10 mouse cellular contexts compared by ENCODE assay signal in genomic region chr10:63060406-63060805, GRCm38 (mm10). TPM values are rescaled to one million over a fixed set of nuclear protein-coding genes. Genes with fewer than 3 reads are reported as not detected.
A peak's percentile ranks its signal among the peaks of the same experiment; 100 is the strongest.
DNase-seq lines count a peak whose midpoint lies in the region; ATAC-seq and TF ChIP-seq lines count a peak whose summit lies in the region.
"Had no signal": no experiment of that assay in that cellular context is flagged by ENCODE, and none has a peak within 500 bp of the region (broad histone marks: within the 10 kb centered on the region; RNA-seq: fewer than 3 reads in every experiment).

No protein-coding gene starts in this region.

- no peak for TF ChIP-seq CTCF in heart, adult 2 months (IDR thresholded peaks at IDR 0.05)
- TF ChIP-seq CTCF in stomach, postnatal 0 days (IDR thresholded peaks at IDR 0.05; ENCODE audit: low read depth) = no peak

- no peak overlapping the region for H3K4me2 ChIP-seq in heart, embryonic 11.5 days
- no peak overlapping the region for H3K4me2 ChIP-seq in liver, embryonic 15.5 days
- H3K4me2 ChIP-seq in stomach, postnatal 0 days (replicated peaks; ENCODE audit: low read depth) = no peak overlapping the region

- ATAC-seq in heart, embryonic 11.5 days (replicated peaks; ENCODE audit: insufficient number of reproducible peaks, low FRiP score, low TSS enrichment) = no peak
- peak; percentile 28 for ATAC-seq in liver, embryonic 15.5 days (ENCODE audit: insufficient read depth)
- ATAC-seq in stomach, postnatal 0 days (ENCODE audit: low FRiP score, low TSS enrichment) = peak; percentile 68

- no peaks in the 10 kb centered on the region for H3K79me2 ChIP-seq in heart, adult 2 months (replicated peaks; ENCODE audit: control insufficient read depth, insufficient read depth, low read length)

- H3K9me3 ChIP-seq in heart, embryonic 11.5 days (replicated peaks; ENCODE audit: control insufficient read depth, low read length) = no peaks in the 10 kb centered on the region
- H3K9me3 ChIP-seq in liver, embryonic 15.5 days (replicated peaks) = no peaks in the 10 kb centered on the region
- no peaks in the 10 kb centered on the region for H3K9me3 ChIP-seq in stomach, postnatal 0 days (ENCODE audit: control insufficient read depth, low read length)

- intact Hi-C loops in heart, adult 2 months (cut with DNase I) = no loop called here
- intact Hi-C loops in heart, postnatal 36 days (cut with DNase I) = no loop called here

- no peaks in the 10 kb centered on the region for H3K27me3 ChIP-seq in heart, adult 2 months (ENCODE audit: control insufficient read depth, insufficient read depth, low read length)
- peaks cover 4% of the 10 kb centered on the region; the same call in 1 of the 2 replicates for H3K27me3 ChIP-seq in heart, embryonic 11.5 days (ENCODE audit: control insufficient read depth, insufficient read depth, low read length)
- no peaks in the 10 kb centered on the region for H3K27me3 ChIP-seq in liver, embryonic 15.5 days
- no peaks in the 10 kb centered on the region for H3K27me3 ChIP-seq in stomach, postnatal 0 days (ENCODE audit: control insufficient read depth, insufficient read depth, low read length)

- 31% methylated on average over 11 of the region's 11 CpGs for WGBS in heart, adult 2 months
- 64% methylated on average over 11 of the region's 11 CpGs for WGBS in heart, embryonic 11.5 days (ENCODE audit: insufficient replicate concordance)
- 58% methylated on average over 11 of the region's 11 CpGs for WGBS in liver, embryonic 15.5 days (ENCODE audit: insufficient replicate concordance)
- 42% methylated on average over 11 of the region's 11 CpGs for WGBS in stomach, postnatal 0 days

- TF ChIP-seq POLR2A in heart, adult 2 months (IDR thresholded peaks at IDR 0.05; ENCODE audit: insufficient read depth, low read depth, low read length) = no peak

- peak; percentile 60 for DNase-seq in heart, adult 2 months
- DNase-seq in heart, postnatal 36 days = peak; percentile 40 to 42
- peak; percentile 81 for DNase-seq in stomach, postnatal 0 days (ENCODE audit: low spot score)
- no peak for DNase-seq in layer of hippocampus, adult 8-10 months (ENCODE audit: low spot score in 2 of 2)
- DNase-seq in natural killer cell, adult 2 months (ENCODE audit: low spot score in 2 of 2) = no peak
- no peak for DNase-seq in spleen, adult 12 weeks (ENCODE audit: low spot score)
- DNase-seq: left cerebral cortex, postnatal 4 days had no signal

- peak; percentile 31; the same call in 1 of the 2 replicates for TF ChIP-seq EP300 in heart, adult 2 months (IDR thresholded peaks at IDR 0.05; ENCODE audit: insufficient read depth, low read depth, low read length)
- TF ChIP-seq EP300 in stomach, postnatal 0 days (optimal IDR thresholded peaks at IDR 0.05) = no peak

- H3K4me1 ChIP-seq in heart, adult 2 months (ENCODE audit: control insufficient read depth, insufficient read depth, low read length) = peaks cover 2% of the 10 kb centered on the region; the same call in 1 of the 2 replicates
- H3K4me1 ChIP-seq in heart, embryonic 11.5 days (ENCODE audit: control insufficient read depth, insufficient read depth, low read length) = no peaks in the 10 kb centered on the region
- peaks cover 8% of the 10 kb centered on the region; the same call in 1 of the 2 replicates for H3K4me1 ChIP-seq in liver, embryonic 15.5 days (replicated peaks)
- H3K4me1 ChIP-seq in stomach, postnatal 0 days (replicated peaks; ENCODE audit: control insufficient read depth, insufficient read depth) = no peaks in the 10 kb centered on the region; the same call in 1 of the 2 replicates

- peak overlapping the region; percentile 81 for H3K27ac ChIP-seq in heart, adult 2 months
- H3K27ac ChIP-seq in heart, embryonic 11.5 days (ENCODE audit: low read depth, low read length) = no peak overlapping the region
- H3K27ac ChIP-seq in liver, embryonic 15.5 days (replicated peaks) = peak overlapping the region; percentile 77
- 0 out of 2 replicates have a peak overlapping the region, but pooled peaks have one; percentile 18 for H3K27ac ChIP-seq in stomach, postnatal 0 days (replicated peaks)

- no peaks in the 10 kb centered on the region for H3K36me3 ChIP-seq in heart, adult 2 months (ENCODE audit: control insufficient read depth, insufficient read depth, low read length)
- no peaks in the 10 kb centered on the region for H3K36me3 ChIP-seq in heart, embryonic 11.5 days (ENCODE audit: control insufficient read depth, insufficient read depth, low read length)
- no peaks in the 10 kb centered on the region for H3K36me3 ChIP-seq in liver, embryonic 15.5 days (replicated peaks)
- H3K36me3 ChIP-seq in stomach, postnatal 0 days (ENCODE audit: control insufficient read depth, insufficient read depth, low read length) = no peaks in the 10 kb centered on the region

- H3K4me3 ChIP-seq in heart, adult 2 months = no peak overlapping the region
- no peak overlapping the region for H3K4me3 ChIP-seq in heart, embryonic 11.5 days (ENCODE audit: low read depth, low read length)
- H3K4me3 ChIP-seq in liver, embryonic 15.5 days (replicated peaks) = no peak overlapping the region
- H3K4me3 ChIP-seq in stomach, postnatal 0 days (ENCODE audit: low read depth, low read length) = no peak overlapping the region

- no peak overlapping the region for H3K9ac ChIP-seq in heart, adult 2 months (ENCODE audit: low read depth, low read length)
- no peak overlapping the region for H3K9ac ChIP-seq in heart, embryonic 11.5 days (ENCODE audit: low read depth, low read length)
- no peak overlapping the region for H3K9ac ChIP-seq in liver, embryonic 15.5 days
- no peak overlapping the region for H3K9ac ChIP-seq in stomach, postnatal 0 days (ENCODE audit: low read length)

RNA-seq across cellular contexts. Expression of gene Pbld1, which starts 0.4 kb away (rescaled TPM):
- 1 to 10 TPM in 1 of 2 experiments, under 1 TPM in 1; 0.89 to 1.5 TPM for total RNA-seq in heart, adult 2 months (2021)
- 1.0 and 1.2 TPM in 2 replicates for polyA plus RNA-seq in heart, adult 2 months (2012; rRNA removed)
- 0.38 and 1.1 TPM in 2 replicates for polyA plus RNA-seq in heart, embryonic 11.5 days (2014; fragmentation: Nextera tagmentation; extraction: Ambion mirVana)
- total RNA-seq in heart, postnatal 36 days (2021) = 1 to 10 TPM; 1.8 to 2.3 TPM
- polyA plus RNA-seq in liver, embryonic 15.5 days (2015; fragmentation: Nextera tagmentation; extraction: Ambion mirVana) = 17.9 and 27.8 TPM in 2 replicates
- 1.2 TPM in 2 replicates for polyA plus RNA-seq in stomach, postnatal 0 days (2015; fragmentation: Nextera tagmentation; extraction: Ambion mirVana)
- total RNA-seq in layer of hippocampus, adult 8-10 months (2022) = under 1 TPM; 0.20 to 0.68 (median 0.49) TPM

RNA-seq across cellular contexts. Expression of gene Pbld2, which starts 36.3 kb away (rescaled TPM):
- total RNA-seq in heart, adult 2 months (2021) = 1 to 10 TPM; 7.6 to 9.9 TPM
- 0.98 and 2.1 TPM in 2 replicates for polyA plus RNA-seq in heart, adult 2 months (2012; rRNA removed)
- 0.67 and 0.70 TPM in 2 replicates for polyA plus RNA-seq in heart, embryonic 11.5 days (2014; fragmentation: Nextera tagmentation; extraction: Ambion mirVana)
- total RNA-seq in heart, postnatal 36 days (2021) = 1 to 10 TPM; 6.9 to 7.3 TPM
- 3.4 and 4.4 TPM in 2 replicates for polyA plus RNA-seq in liver, embryonic 15.5 days (2015; fragmentation: Nextera tagmentation; extraction: Ambion mirVana)
- polyA plus RNA-seq in stomach, postnatal 0 days (2015; fragmentation: Nextera tagmentation; extraction: Ambion mirVana) = 14.6 and 15.0 TPM in 2 replicates
- total RNA-seq in layer of hippocampus, adult 8-10 months (2022) = 1 to 10 TPM; 2.3 to 3.3 (median 2.9) TPM

RNA-seq across cellular contexts. Expression of gene Hnrnph3, which starts 36.4 kb away (rescaled TPM):
- 10 to 100 TPM; 33.5 to 34.5 TPM for total RNA-seq in heart, adult 2 months (2021)
- polyA plus RNA-seq in heart, adult 2 months (2012; rRNA removed) = 18.0 and 36.8 TPM in 2 replicates
- 50.5 and 51.2 TPM in 2 replicates for polyA plus RNA-seq in heart, embryonic 11.5 days (2014; fragmentation: Nextera tagmentation; extraction: Ambion mirVana)
- total RNA-seq in heart, postnatal 36 days (2021) = 10 to 100 TPM; 30.7 to 33.2 TPM
- 21.0 and 21.7 TPM in 2 replicates for polyA plus RNA-seq in liver, embryonic 15.5 days (2015; fragmentation: Nextera tagmentation; extraction: Ambion mirVana)
- polyA plus RNA-seq in stomach, postnatal 0 days (2015; fragmentation: Nextera tagmentation; extraction: Ambion mirVana) = 24.9 and 26.4 TPM in 2 replicates
- 10 to 100 TPM; 49.0 to 58.9 (median 57.1) TPM for total RNA-seq in layer of hippocampus, adult 8-10 months (2022)

RNA-seq across cellular contexts. Expression of gene Atoh7, which starts 39.0 kb away (rescaled TPM):
- total RNA-seq in heart, adult 2 months (2021) = not detected
- not detected in 2 replicates for polyA plus RNA-seq in heart, adult 2 months (2012; rRNA removed)
- not detected in 2 replicates for polyA plus RNA-seq in heart, embryonic 11.5 days (2014; fragmentation: Nextera tagmentation; extraction: Ambion mirVana)
- not detected for total RNA-seq in heart, postnatal 36 days (2021)
- not detected in 2 replicates for polyA plus RNA-seq in liver, embryonic 15.5 days (2015; fragmentation: Nextera tagmentation; extraction: Ambion mirVana)
- 0.18 TPM in 1 of 2 replicates, not detected in the other for polyA plus RNA-seq in stomach, postnatal 0 days (2015; fragmentation: Nextera tagmentation; extraction: Ambion mirVana)
- 1 to 10 TPM; 1.4 to 3.5 (median 2.0) TPM for total RNA-seq in layer of hippocampus, adult 8-10 months (2022)
- total RNA-seq: gastrocnemius, postnatal 36 days had no signal

Comparison
In these comparisons a context has a peak if more than half of its experiments do, and no peak if none do; other contexts are left out.
1. DNase-seq: peak in heart, adult 2 months (2 of 2), heart, postnatal 36 days (2 of 2) and stomach, postnatal 0 days (single experiment); none in layer of hippocampus, adult 8-10 months (0 of 2), natural killer cell, adult 2 months (0 of 2) and spleen, adult 12 weeks (single experiment).